Mouse (Mus musculus): ENCODE measurements around the gene Tbc1d1. TPM values are rescaled to one million over a fixed set of nuclear protein-coding genes. Genes with fewer than 3 reads are reported as not detected.

The Tbc1d1 gene
- polyA plus RNA-seq, 1 experiment: 14.0 TPM

- WGBS: 66% methylated on average over 13 of the region's 13 CpGs
- Histone ChIP-seq H3K27ac (ENCODE audit: insufficient read depth, low read depth, low read length) (peak overlapping the region; percentile 50), H3K36me3 (ENCODE audit: control insufficient read depth, insufficient read depth, low read length) (no peaks in the 10 kb centered on the region), H3K4me3 (ENCODE audit: low read depth, low read length) (no peak overlapping the region), H3K27me3 (ENCODE audit: control insufficient read depth, insufficient read depth, low read length) (no peaks in the 10 kb centered on the region), H3K4me1 (ENCODE audit: control insufficient read depth, insufficient read depth, insufficient read length, low read length) (peaks cover 49% of the 10 kb centered on the region)
- TF ChIP-seq CTCF (IDR thresholded peaks at IDR 0.05; ENCODE audit: extremely low read depth, insufficient read length, insufficient replicate concordance, low read depth, low read length) (no peak), POLR2A (IDR thresholded peaks at IDR 0.05; ENCODE audit: low read depth, low read length) (no peak)
These were observed 85.0 kb downstream of the Tbc1d1 start for GRCm38 (mm10) chr5:64240941-64241682.

- Histone ChIP-seq H3K27ac (ENCODE audit: insufficient read depth, low read depth, low read length) (0 out of 2 replicates have a peak overlapping the region, but pooled peaks have one; percentile 27), H3K4me3 (ENCODE audit: low read depth, low read length) (no peak overlapping the region), H3K4me1 (ENCODE audit: control insufficient read depth, insufficient read depth, insufficient read length, low read length) (peaks cover 46% of the 10 kb centered on the region), H3K27me3 (ENCODE audit: control insufficient read depth, insufficient read depth, low read length) (no peaks in the 10 kb centered on the region), H3K36me3 (ENCODE audit: control insufficient read depth, insufficient read depth, low read length) (no peaks in the 10 kb centered on the region)
- no peak for TF ChIP-seq CTCF (IDR thresholded peaks at IDR 0.05; ENCODE audit: extremely low read depth, insufficient read length, insufficient replicate concordance, low read depth, low read length)
- TF ChIP-seq POLR2A (IDR thresholded peaks at IDR 0.05; ENCODE audit: low read depth, low read length): no peak
- whole genome bisulfite sequencing: 85% methylated on average over 8 of the region's 8 CpGs
These were observed 85.8 kb downstream of the Tbc1d1 start for GRCm38 (mm10) chr5:64241867-64242266.

GRCm38 (mm10) chr5:64242795-64243455, 86.8 kb downstream of the Tbc1d1 start:
- H3K27ac ChIP-seq (ENCODE audit: insufficient read depth, low read depth, low read length): no peak overlapping the region
- WGBS: 13% methylated on average over 9 of the region's 9 CpGs
- no peak overlapping the region for H3K4me3 ChIP-seq (ENCODE audit: low read depth, low read length)

GRCm38 (mm10) chr5:64243666-64244065, 87.6 kb downstream of the Tbc1d1 start:
- TF ChIP-seq CTCF (IDR thresholded peaks at IDR 0.05; ENCODE audit: extremely low read depth, insufficient read length, insufficient replicate concordance, low read depth, low read length) (no peak), POLR2A (IDR thresholded peaks at IDR 0.05; ENCODE audit: low read depth, low read length) (no peak)
- H3K27ac ChIP-seq (ENCODE audit: insufficient read depth, low read depth, low read length): no peak overlapping the region
- 41% methylated on average over 6 of the region's 6 CpGs for WGBS
- H3K27me3 ChIP-seq (ENCODE audit: control insufficient read depth, insufficient read depth, low read length): no peaks in the 10 kb centered on the region
- H3K36me3 ChIP-seq (ENCODE audit: control insufficient read depth, insufficient read depth, low read length): no peaks in the 10 kb centered on the region
- H3K4me3 ChIP-seq (ENCODE audit: low read depth, low read length): no peak overlapping the region
- peaks cover 39% of the 10 kb centered on the region for H3K4me1 ChIP-seq (ENCODE audit: control insufficient read depth, insufficient read depth, insufficient read length, low read length)

More at GRCm38 (mm10) chr5:64242795-64243455, 86.8 kb downstream of the Tbc1d1 start:
- Histone ChIP-seq H3K27me3 (ENCODE audit: control insufficient read depth, insufficient read depth, low read length) (no peaks in the 10 kb centered on the region), H3K4me1 (ENCODE audit: control insufficient read depth, insufficient read depth, insufficient read length, low read length) (peaks cover 42% of the 10 kb centered on the region), H3K36me3 (ENCODE audit: control insufficient read depth, insufficient read depth, low read length) (no peaks in the 10 kb centered on the region)
- TF ChIP-seq POLR2A (IDR thresholded peaks at IDR 0.05; ENCODE audit: low read depth, low read length) (no peak), CTCF (IDR thresholded peaks at IDR 0.05; ENCODE audit: extremely low read depth, insufficient read length, insufficient replicate concordance, low read depth, low read length) (no peak)

- TF ChIP-seq CTCF (IDR thresholded peaks at IDR 0.05; ENCODE audit: extremely low read depth, insufficient read length, insufficient replicate concordance, low read depth, low read length) (no peak), POLR2A (IDR thresholded peaks at IDR 0.05; ENCODE audit: low read depth, low read length) (no peak)
- Histone ChIP-seq H3K4me1 (ENCODE audit: control insufficient read depth, insufficient read depth, insufficient read length, low read length) (peaks cover 39% of the 10 kb centered on the region), H3K27me3 (ENCODE audit: control insufficient read depth, insufficient read depth, low read length) (no peaks in the 10 kb centered on the region), H3K4me3 (ENCODE audit: low read depth, low read length) (no peak overlapping the region), H3K27ac (ENCODE audit: insufficient read depth, low read depth, low read length) (no peak overlapping the region), H3K36me3 (ENCODE audit: control insufficient read depth, insufficient read depth, low read length) (no peaks in the 10 kb centered on the region)
- WGBS: 21% methylated on average over 3 of the region's 3 CpGs
These were observed 88.2 kb downstream of the Tbc1d1 start for GRCm38 (mm10) chr5:64244283-64244682.

GRCm38 (mm10) chr5:64244745-64245144, 88.6 kb downstream of the Tbc1d1 start:
- peaks cover 38% of the 10 kb centered on the region for H3K4me1 ChIP-seq (ENCODE audit: control insufficient read depth, insufficient read depth, insufficient read length, low read length)
- no peak for TF ChIP-seq CTCF (IDR thresholded peaks at IDR 0.05; ENCODE audit: extremely low read depth, insufficient read length, insufficient replicate concordance, low read depth, low read length)
- no peak for TF ChIP-seq POLR2A (IDR thresholded peaks at IDR 0.05; ENCODE audit: low read depth, low read length)
- no peaks in the 10 kb centered on the region for H3K36me3 ChIP-seq (ENCODE audit: control insufficient read depth, insufficient read depth, low read length)
- WGBS: 74% methylated on average over 5 of the region's 5 CpGs
- H3K4me3 ChIP-seq (ENCODE audit: low read depth, low read length): no peak overlapping the region
- H3K27ac ChIP-seq (ENCODE audit: insufficient read depth, low read depth, low read length): no peak overlapping the region
- H3K27me3 ChIP-seq (ENCODE audit: control insufficient read depth, insufficient read depth, low read length): no peaks in the 10 kb centered on the region

- H3K27ac ChIP-seq (ENCODE audit: insufficient read depth, low read depth, low read length): peak overlapping the region; percentile 1; the same call in 1 of the 2 replicates
- TF ChIP-seq POLR2A (IDR thresholded peaks at IDR 0.05; ENCODE audit: low read depth, low read length) (no peak), CTCF (IDR thresholded peaks at IDR 0.05; ENCODE audit: extremely low read depth, insufficient read length, insufficient replicate concordance, low read depth, low read length) (no peak)
- no peaks in the 10 kb centered on the region for H3K36me3 ChIP-seq (ENCODE audit: control insufficient read depth, insufficient read depth, low read length)
- WGBS: 26% methylated on average over 5 of the region's 5 CpGs
- H3K27me3 ChIP-seq (ENCODE audit: control insufficient read depth, insufficient read depth, low read length): no peaks in the 10 kb centered on the region
- H3K4me3 ChIP-seq (ENCODE audit: low read depth, low read length): no peak overlapping the region
- peaks cover 11% of the 10 kb centered on the region; the same call in 1 of the 2 replicates for H3K4me1 ChIP-seq (ENCODE audit: control insufficient read depth, insufficient read depth, insufficient read length, low read length)
These were observed 95.3 kb downstream of the Tbc1d1 start for GRCm38 (mm10) chr5:64251435-64251834.

Measured in small intestine, adult 2 months (tissue).